Mouse (Mus musculus) embryo, embryonic 10 days (tissue): Measurements from ENCODE around the gene Tamm41.
A peak's percentile ranks its signal among the peaks of the same experiment; 100 is the strongest.

ENCODE experiments used
- DNase-seq: peaks from one replicate; pipeline ENCODE4 v3.0.0-alpha.2; 2015; ENCODE audit warnings: low spot score

Tamm41 gene

GRCm38 (mm10) chr6:115027485-115027992, 10.1 kb downstream of the Tamm41 start:
- DNase-seq, result no peak

GRCm38 (mm10) chr6:115022876-115023275, 14.8 kb downstream of the Tamm41 start:
- DNase-seq, result no peak

GRCm38 (mm10) chr6:115015461-115015860, 22.2 kb downstream of the Tamm41 start:
- no peak for DNase-seq

GRCm38 (mm10) chr6:115013574-115013973, 24.1 kb downstream of the Tamm41 start:
- no peak for DNase-seq

GRCm38 (mm10) chr6:115011792-115012191, 25.9 kb downstream of the Tamm41 start:
- DNase-seq, result no peak

GRCm38 (mm10) chr6:115010815-115011214, 26.9 kb downstream of the Tamm41 start:
- no peak for DNase-seq

GRCm38 (mm10) chr6:115010304-115010703, 27.4 kb downstream of the Tamm41 start:
- no peak for DNase-seq

- peak; percentile 87 for DNase-seq
Measured at GRCm38 (mm10) chr6:115007728-115008127, 29.9 kb downstream of the Tamm41 start.

- DNase-seq, result peak; percentile 52
Measured at GRCm38 (mm10) chr6:115006948-115007347, 30.7 kb downstream of the Tamm41 start.

- DNase-seq, result no peak
Measured at GRCm38 (mm10) chr6:115006065-115006464, 31.6 kb downstream of the Tamm41 start.

- no peak for DNase-seq
Measured at GRCm38 (mm10) chr6:115005351-115005890, 32.3 kb downstream of the Tamm41 start.

GRCm38 (mm10) chr6:115004636-115005035, 33.0 kb downstream of the Tamm41 start:
- DNase-seq, result no peak

GRCm38 (mm10) chr6:114998374-114999031, 39.2 kb downstream of the Tamm41 start:
- no peak for DNase-seq

- DNase-seq, result peak; percentile 52
Measured at GRCm38 (mm10) chr6:114997471-114997870, 40.2 kb downstream of the Tamm41 start.

- no peak for DNase-seq
Measured at GRCm38 (mm10) chr6:114996910-114997309, 40.8 kb downstream of the Tamm41 start.

- DNase-seq, result no peak
Measured at GRCm38 (mm10) chr6:114994079-114994478, 43.6 kb downstream of the Tamm41 start.

GRCm38 (mm10) chr6:114993659-114994058, 44.0 kb downstream of the Tamm41 start:
- no peak for DNase-seq

- no peak for DNase-seq
Measured at GRCm38 (mm10) chr6:114991909-114992308, 45.8 kb downstream of the Tamm41 start.

GRCm38 (mm10) chr6:114988619-114988980, 49.1 kb downstream of the Tamm41 start:
- DNase-seq, result no peak

GRCm38 (mm10) chr6:114987966-114988618, 49.6 kb downstream of the Tamm41 start:
- DNase-seq, result no peak

GRCm38 (mm10) chr6:114982671-114983070, 55.0 kb downstream of the Tamm41 start:
- DNase-seq, result no peak

GRCm38 (mm10) chr6:114979715-114980114, 58.0 kb downstream of the Tamm41 start:
- DNase-seq, result no peak

GRCm38 (mm10) chr6:114976915-114977419, 60.7 kb downstream of the Tamm41 start:
- DNase-seq, result no peak
